Mouse (Mus musculus): Measurements from ENCODE around the gene Gpha2. TPM values are rescaled to one million over a fixed set of nuclear protein-coding genes. Genes with fewer than 3 reads are reported as not detected.

Gpha2 gene
- total RNA-seq, 1 experiment from 2014 or later: 1.3 TPM

DNA sequence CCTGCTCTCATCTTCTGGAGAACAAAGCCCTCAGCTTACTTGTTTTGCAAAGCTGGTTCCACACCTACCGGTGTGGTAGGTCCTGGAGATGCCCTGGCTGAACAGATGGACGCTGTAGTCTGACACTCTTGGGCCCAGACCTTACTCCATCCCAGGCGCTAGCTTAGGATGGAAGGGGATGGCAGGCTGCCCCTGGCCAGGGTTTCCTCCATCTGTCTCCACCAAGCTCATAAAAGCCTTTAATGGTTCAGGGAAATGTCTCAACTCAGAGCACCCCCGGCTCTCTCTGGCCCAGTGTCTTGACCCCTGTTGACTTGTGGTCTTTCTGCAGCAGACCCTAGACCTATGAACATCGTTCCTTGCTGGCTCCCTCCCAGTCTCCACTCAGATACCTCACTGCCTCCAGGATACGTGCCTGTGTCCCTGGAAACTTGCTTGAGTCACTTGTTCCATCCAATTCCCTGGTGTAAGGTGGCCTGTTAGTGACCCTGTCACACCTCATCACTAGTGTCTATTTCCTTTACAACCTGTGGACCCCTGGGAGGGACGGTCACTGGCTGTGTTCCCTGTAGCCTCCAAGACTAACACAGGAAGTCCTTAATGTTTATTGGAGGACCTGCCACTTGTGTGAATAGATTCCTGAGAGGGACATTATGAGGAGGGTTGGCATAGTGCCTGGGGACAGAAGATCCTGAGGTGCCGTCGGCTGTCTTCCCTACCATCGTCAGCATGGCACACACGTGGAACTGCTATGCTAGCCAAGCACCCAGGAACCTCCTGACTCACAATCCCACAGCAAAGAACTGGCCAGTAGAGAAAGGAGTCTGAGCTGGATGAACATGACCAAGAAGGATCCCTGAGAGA, 41.4 kb downstream of the Gpha2 start:
- ATAC-seq (replicated peaks in 1 of 2; ENCODE audit: insufficient read depth in 1 of 2, low FRiP score in 2 of 2, low TSS enrichment in 1 of 2, low read depth in 1 of 2, poor library complexity in 2 of 2, severe bottlenecking in 2 of 2): no peak

DNA sequence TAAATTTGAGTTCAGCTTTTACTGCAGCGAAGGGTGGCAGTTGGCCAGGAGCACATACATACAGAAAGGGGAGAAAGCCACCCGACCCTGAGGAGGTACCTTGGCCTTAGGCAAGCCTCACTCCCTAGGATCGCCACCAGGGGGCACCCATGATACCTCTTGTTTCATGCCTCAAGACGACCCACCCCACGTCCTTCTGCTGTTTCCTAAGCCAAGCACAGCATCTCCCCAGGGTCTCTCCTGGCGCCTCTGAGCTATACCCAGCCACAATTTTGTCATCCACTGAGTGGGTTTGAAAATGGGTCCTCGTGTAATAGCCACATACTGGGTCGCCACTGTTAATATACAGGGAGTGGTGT, 42.0 kb downstream of the Gpha2 start:
- peak; percentile 75 to 89 for ATAC-seq (replicated peaks in 1 of 2; ENCODE audit: insufficient read depth in 1 of 2, low FRiP score in 2 of 2, low TSS enrichment in 1 of 2, low read depth in 1 of 2, poor library complexity in 2 of 2, severe bottlenecking in 2 of 2)

DNA sequence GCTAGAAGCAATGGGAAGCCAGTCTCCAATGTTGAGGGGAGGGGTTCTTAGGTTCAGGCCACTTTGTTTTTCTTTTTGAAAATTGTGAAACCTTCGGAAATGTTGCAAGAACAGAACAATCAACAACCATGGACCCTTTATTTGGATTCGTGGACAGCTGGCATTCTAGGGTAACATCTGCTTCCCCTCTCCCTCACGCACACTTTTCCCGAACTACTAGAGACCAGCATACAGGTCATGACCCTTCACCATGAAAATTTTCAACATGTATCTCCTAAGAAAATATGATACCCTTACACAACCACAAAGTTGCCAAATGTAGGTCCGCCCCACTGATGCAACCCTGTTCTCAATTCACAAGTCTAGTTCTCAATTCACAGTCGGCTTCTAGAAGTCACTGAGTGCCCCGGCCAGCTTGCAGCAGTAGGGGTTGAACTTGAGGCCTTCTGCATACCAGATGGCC, 42.5 kb downstream of the Gpha2 start:
- ATAC-seq (replicated peaks in 1 of 2; ENCODE audit: insufficient read depth in 1 of 2, low FRiP score in 2 of 2, low TSS enrichment in 1 of 2, low read depth in 1 of 2, poor library complexity in 2 of 2, severe bottlenecking in 2 of 2): no peak; a peak in 1 of 4 replicates

DNA sequence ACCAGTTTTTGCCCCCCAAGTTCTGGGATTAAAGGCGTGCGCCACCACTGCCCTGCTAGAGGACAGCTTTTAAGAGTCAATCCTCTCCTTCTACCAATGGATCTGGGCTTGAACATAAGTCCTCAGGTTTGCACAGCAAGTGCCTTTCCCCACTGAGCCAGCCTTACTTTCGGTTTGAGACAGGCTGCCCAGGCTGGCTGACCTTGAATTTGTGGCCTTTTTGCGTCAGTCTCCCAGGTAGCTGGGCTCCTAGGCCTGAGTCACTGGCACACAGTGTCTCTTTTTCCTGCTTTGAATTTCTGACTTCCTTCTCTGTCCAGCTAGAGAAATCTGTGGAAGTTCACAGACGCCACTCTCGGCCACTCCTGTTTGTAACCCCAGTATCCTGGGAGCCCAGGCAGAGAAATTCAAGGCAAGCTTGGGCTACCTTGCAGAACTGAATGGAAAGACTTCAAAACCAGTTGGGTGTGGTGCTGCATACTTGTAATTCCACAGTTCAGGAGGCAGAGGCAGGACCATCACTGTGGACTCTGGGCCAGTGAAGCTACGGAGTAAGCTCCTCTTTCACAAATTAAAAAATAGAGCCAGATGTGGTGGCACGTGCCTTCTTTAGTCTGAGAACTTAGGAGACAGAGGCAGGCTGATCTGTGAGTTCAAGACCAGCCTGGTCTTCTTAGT, 43.8 kb downstream of the Gpha2 start:
- no peak for ATAC-seq (replicated peaks in 1 of 2; ENCODE audit: insufficient read depth in 1 of 2, low FRiP score in 2 of 2, low TSS enrichment in 1 of 2, low read depth in 1 of 2, poor library complexity in 2 of 2, severe bottlenecking in 2 of 2)

DNA sequence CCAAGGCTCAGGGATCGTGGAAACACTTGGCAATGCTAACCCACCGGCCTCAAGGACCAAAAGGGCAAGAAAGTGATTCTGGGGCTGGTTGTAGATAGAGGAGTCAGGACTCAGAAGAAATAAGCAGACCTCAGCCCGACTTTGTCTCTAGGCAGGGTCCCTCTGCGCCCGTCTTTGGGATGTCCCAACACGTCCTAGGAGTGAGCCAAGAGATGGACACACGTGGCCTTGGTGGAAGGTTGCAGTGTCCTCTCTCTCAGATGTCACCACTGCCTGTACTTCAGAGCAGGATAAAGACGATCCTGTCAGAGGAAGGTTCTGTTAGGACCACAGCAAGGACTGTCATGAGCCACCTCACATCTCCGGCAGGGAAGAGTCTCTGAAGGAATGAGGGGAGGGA, 44.5 kb downstream of the Gpha2 start:
- no peak for ATAC-seq (replicated peaks in 1 of 2; ENCODE audit: insufficient read depth in 1 of 2, low FRiP score in 2 of 2, low TSS enrichment in 1 of 2, low read depth in 1 of 2, poor library complexity in 2 of 2, severe bottlenecking in 2 of 2)

DNA sequence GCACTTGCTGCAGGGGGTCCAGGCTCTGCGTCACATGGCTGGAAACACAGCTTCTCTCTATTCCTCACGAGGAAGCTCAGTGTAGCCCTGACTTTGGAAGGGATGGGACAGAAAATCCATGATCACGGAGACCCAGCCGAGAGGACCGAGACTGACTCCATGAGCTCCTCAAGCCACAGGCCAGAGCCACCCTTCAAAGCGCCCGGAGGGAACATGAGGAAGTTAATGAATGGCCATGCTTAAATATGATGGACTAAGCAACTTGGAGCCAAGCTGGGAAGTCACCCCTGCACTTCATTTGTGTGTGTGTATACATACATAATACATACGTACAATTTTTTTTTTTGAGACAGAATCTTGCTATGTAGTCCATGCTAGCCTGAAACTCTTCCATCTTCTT, 45.0 kb downstream of the Gpha2 start:
- ATAC-seq (replicated peaks in 1 of 2; ENCODE audit: insufficient read depth in 1 of 2, low FRiP score in 2 of 2, low TSS enrichment in 1 of 2, low read depth in 1 of 2, poor library complexity in 2 of 2, severe bottlenecking in 2 of 2): no peak

DNA sequence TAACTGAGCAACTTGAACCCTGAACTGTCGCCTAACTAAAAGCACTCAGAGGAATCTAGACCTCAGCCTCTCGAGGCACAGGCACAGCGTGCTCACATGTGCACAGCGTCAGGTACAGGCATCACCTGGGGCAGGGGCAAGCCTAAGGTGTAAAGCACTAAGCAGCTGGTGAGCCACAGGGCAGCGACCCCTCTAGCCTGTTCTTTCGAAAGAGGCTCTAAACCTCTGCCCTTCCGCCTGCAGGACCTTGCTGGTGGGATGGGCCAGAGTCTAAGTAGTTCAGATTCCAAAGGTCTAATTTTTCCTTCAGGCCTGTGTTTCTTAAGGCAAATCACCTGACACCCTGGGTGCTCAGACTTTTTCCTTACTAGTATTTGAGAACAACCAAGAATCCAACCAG, 45.9 kb downstream of the Gpha2 start:
- ATAC-seq (replicated peaks in 1 of 2; ENCODE audit: insufficient read depth in 1 of 2, low FRiP score in 2 of 2, low TSS enrichment in 1 of 2, low read depth in 1 of 2, poor library complexity in 2 of 2, severe bottlenecking in 2 of 2): no peak

DNA sequence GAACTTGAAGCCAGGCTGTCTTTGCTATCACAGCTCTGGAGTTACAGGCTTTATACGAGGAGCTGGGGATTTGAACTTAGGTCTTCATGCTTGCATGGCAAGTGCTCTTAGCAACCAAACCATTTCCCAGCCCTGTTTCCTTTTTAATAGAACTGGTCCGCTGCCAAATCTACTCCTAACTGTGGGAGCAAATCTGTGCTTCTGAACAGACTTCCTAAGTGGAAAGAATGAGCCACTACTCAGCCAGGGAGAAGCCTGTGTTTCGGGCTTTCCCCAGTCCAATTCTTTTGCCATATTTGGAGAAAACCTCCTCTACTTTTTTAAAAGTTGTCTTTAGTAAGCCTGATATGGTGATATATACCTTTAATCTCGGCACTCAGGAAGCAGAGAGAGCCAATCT, 46.6 kb downstream of the Gpha2 start:
- ATAC-seq (replicated peaks in 1 of 2; ENCODE audit: insufficient read depth in 1 of 2, low FRiP score in 2 of 2, low TSS enrichment in 1 of 2, low read depth in 1 of 2, poor library complexity in 2 of 2, severe bottlenecking in 2 of 2): no peak

DNA sequence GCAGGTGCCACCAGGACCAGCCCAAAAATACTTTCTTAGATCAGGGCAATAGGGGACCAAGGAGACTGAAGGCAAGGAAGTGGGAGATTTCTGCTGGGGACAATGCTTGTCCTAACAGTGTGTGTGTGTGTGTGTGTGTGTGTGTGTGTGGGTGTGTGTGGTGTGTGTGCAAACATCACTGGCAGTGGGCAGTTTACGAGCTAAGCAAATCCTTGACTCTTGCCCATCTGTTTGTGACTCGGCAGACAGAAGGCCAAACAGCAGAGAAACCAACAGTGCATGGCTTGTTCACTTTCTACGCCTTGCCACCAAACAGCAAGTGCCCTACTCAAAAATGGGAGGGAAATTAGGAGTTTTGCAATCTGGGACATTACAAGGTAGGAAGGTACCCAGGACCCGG, 47.4 kb downstream of the Gpha2 start:
- ATAC-seq (replicated peaks in 1 of 2; ENCODE audit: insufficient read depth in 1 of 2, low FRiP score in 2 of 2, low TSS enrichment in 1 of 2, low read depth in 1 of 2, poor library complexity in 2 of 2, severe bottlenecking in 2 of 2): no peak

DNA sequence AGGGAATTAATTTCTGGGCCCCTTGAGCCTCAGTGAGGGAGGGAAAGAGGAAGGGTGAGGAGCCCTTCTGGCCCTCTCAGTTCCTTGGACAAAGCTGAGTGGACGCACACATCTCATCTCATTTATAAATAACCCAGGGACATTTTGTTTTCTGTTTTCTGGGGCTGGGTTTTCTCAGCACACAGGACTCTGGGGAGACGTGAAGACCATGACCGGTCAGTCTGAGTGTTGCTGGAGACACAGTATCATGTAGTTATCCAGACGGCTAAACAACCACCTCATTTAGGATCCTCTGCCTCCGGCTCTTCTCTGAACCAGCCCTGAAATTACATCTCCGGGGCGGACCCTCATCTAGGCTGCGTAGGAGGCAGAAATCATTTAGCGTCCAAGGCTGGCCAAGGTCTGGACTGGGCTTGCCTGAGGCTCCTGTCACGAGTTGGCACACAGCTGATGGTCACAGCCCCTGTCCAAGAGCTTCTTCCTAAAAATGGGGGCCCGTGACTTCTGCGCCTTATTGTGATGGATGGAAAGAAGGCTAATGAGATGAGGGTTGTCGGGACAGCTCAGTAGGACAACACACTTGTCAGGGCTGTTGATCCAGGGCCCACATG, 47.9 kb downstream of the Gpha2 start:
- ATAC-seq (replicated peaks in 1 of 2; ENCODE audit: insufficient read depth in 1 of 2, low FRiP score in 2 of 2, low TSS enrichment in 1 of 2, low read depth in 1 of 2, poor library complexity in 2 of 2, severe bottlenecking in 2 of 2): no peak

DNA sequence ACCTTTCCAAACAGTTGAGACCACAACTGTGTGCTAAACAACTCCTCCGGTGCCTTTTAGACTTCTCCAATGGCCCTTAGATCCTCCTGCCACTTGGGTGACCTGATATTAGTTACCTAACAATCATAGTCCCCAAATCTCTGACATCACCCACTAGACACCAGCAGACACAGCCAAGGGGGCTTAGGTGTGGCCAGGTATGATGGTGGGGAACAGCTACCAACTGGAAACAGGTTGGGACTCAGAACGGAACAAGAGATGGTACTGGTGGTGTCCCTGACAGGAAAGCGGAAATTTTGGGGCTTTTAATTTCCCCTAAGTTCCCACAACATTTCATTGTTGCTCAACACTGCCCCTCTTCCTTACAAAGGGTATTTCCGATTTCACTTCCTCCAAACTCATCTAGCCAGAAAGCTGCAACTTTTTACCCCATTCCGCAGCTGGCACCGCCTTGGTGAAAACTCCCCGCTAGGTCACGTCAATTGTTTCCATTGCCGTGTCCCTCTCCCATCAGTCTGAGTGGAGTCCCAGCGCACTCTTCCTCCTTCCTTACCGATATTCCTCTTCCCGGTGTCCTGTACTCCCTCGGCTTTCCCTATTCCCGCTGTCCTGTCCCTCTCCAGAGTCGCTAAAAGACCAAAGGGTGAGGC, 49.7 kb downstream of the Gpha2 start:
- peak; percentile 9 to 39; a peak in 3 of 4 replicates for ATAC-seq (replicated peaks in 1 of 2; ENCODE audit: insufficient read depth in 1 of 2, low FRiP score in 2 of 2, low TSS enrichment in 1 of 2, low read depth in 1 of 2, poor library complexity in 2 of 2, severe bottlenecking in 2 of 2)

DNA sequence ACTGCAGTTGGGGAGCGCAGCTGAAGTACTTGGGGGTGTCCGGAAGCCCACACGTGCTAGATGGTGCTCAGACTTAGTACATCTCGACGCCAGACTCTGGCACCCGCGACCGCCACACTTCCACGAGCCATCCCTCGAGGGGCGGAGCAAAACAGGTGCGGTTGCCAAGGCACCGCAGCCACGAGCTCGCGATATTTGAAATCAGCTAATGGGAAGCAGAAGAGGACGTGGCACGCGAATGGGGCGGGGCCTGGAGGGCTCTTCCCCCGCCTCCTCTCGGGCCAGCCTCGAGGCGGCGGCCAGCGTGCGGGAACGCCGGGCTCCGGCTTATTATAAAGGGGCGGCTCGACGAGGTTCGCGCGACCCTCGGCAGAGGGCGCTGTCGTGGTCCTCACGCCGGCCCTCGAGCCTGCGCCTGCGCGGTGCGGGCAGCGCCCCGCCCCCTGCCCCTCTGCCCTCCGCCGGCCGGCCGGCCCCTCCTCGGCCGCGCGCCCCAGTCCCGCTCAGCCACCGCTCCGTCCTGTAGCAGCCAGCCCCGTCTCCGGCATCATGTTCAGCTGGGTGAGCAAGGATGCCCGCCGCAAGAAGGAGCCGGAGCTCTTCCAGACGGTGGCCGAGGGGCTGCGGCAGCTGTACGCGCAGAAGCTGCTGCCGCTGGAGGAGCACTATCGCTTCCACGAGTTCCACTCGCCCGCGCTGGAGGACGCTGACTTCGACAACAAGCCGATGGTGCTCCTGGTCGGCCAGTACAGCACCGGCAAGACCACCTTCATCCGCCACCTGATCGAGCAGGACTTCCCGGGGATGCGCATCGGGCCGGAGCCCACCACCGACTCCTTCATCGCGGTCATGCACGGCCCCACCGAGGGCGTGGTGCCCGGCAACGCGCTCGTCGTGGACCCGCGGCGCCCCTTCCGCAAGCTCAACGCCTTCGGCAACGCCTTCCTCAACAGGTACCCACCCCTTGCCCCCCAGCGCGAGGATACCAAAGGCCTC, 50.5 kb downstream of the Gpha2 start, which contains the start of gene Ehd1:
Ehd1 (plus strand) TSS at position 300 of the 996 bp plus-strand sequence.
- peak; percentile 88 to 90 for ATAC-seq (replicated peaks in 1 of 2; ENCODE audit: insufficient read depth in 1 of 2, low FRiP score in 2 of 2, low TSS enrichment in 1 of 2, low read depth in 1 of 2, poor library complexity in 2 of 2, severe bottlenecking in 2 of 2)

Other genes starting within 250 kb of the Gpha2 start
- gene Slc22a20, start 240.2 kb upstream of the Gpha2 start, total RNA-seq (2017): not detected in 2 replicates
- gene Capn1, start 210.5 kb upstream of the Gpha2 start, total RNA-seq (2017): 32.4 and 37.5 TPM in 2 replicates
- gene Syvn1, start 179.8 kb upstream of the Gpha2 start, total RNA-seq (2017): 7.0 and 9.4 TPM in 2 replicates
- gene Mrpl49, start 168.6 kb upstream of the Gpha2 start, total RNA-seq (2017): 37.0 and 38.9 TPM in 2 replicates
- 1,306 and 2,041 TPM in 2 replicates for gene Fau, start 168.5 kb upstream of the Gpha2 start, total RNA-seq (2017)
- 8.3 and 11.5 TPM in 2 replicates for gene Znhit2, start 165.2 kb upstream of the Gpha2 start, total RNA-seq (2017)
- 1.3 and 3.0 TPM in 2 replicates for gene Tm7sf2, start 158.0 kb upstream of the Gpha2 start, total RNA-seq (2017)
- gene Vps51, start 149.1 kb upstream of the Gpha2 start, total RNA-seq (2017): 46.8 and 52.8 TPM in 2 replicates
- gene Tmem262, start 146.3 kb upstream of the Gpha2 start, total RNA-seq (2017): not detected in 2 replicates
- gene Gm28374, start 144.1 kb upstream of the Gpha2 start, total RNA-seq (2017): not detected in 2 replicates
- 23.5 and 68.8 TPM in 2 replicates for gene Zfpl1, start 141.4 kb upstream of the Gpha2 start, total RNA-seq (2017)
- 25.8 and 26.8 TPM in 2 replicates for gene Cdca5, start 141.4 kb upstream of the Gpha2 start, total RNA-seq (2017)
- 1.3 and 1.5 TPM in 2 replicates for gene AC131692.1, start 132.0 kb upstream of the Gpha2 start, total RNA-seq (2017)
- 0.13 TPM in 1 of 2 replicates, not detected in the other for gene Naaladl1, start 120.6 kb upstream of the Gpha2 start, total RNA-seq (2017)
- 5.0 and 6.8 TPM in 2 replicates for gene Sac3d1, start 107.7 kb upstream of the Gpha2 start, total RNA-seq (2017)
- gene Snx15, start 98.1 kb upstream of the Gpha2 start, total RNA-seq (2017): 3.4 and 13.4 TPM in 2 replicates
- 3.3 and 5.6 TPM in 2 replicates for gene Batf2, start 85.4 kb upstream of the Gpha2 start, total RNA-seq (2017)
- 24.9 and 37.0 TPM in 2 replicates for gene Arl2, start 84.8 kb upstream of the Gpha2 start, total RNA-seq (2017)
- not detected in 2 replicates for gene Majin, start 42.0 kb upstream of the Gpha2 start, total RNA-seq (2017)
- 5.5 and 6.2 TPM in 2 replicates for gene Ppp2r5b, start 9.5 kb downstream of the Gpha2 start, total RNA-seq (2017)
- gene Atg2a, start 15.3 kb downstream of the Gpha2 start, total RNA-seq (2017): 9.5 and 10.6 TPM in 2 replicates
- gene Ehd1, start 50.3 kb downstream of the Gpha2 start, total RNA-seq (2017): 18.4 and 28.4 TPM in 2 replicates
- 2.9 and 4.3 TPM in 2 replicates for gene Cdc42bpg, start 80.1 kb downstream of the Gpha2 start, total RNA-seq (2017)
- 26.4 and 31.8 TPM in 2 replicates for gene Men1, start 108.6 kb downstream of the Gpha2 start, total RNA-seq (2017)
- 71.5 and 88.1 TPM in 2 replicates for gene Map4k2, start 114.8 kb downstream of the Gpha2 start, total RNA-seq (2017)
- gene Sf1, start 137.3 kb downstream of the Gpha2 start, total RNA-seq (2017): 298 and 325 TPM in 2 replicates
- 6.7 and 9.9 TPM in 2 replicates for gene Pygm, start 158.0 kb downstream of the Gpha2 start, total RNA-seq (2017)
- gene Rasgrp2, start 173.0 kb downstream of the Gpha2 start, total RNA-seq (2017): 101 and 113 TPM in 2 replicates
- gene Nrxn2, start 192.4 kb downstream of the Gpha2 start, total RNA-seq (2017): 0.25 and 0.44 TPM in 2 replicates

Data from hematopoietic stem cell, adult 5-6 weeks (primary cell).